Mouse (Mus musculus) embryonic facial prominence, embryonic 11.5 days (tissue): ENCODE results near the gene D430019H16Rik. TPM values are rescaled to one million over a fixed set of nuclear protein-coding genes. Genes with fewer than 3 reads are reported as not detected.

Experiments used
- ATAC-seq: fragments of 200-750 bp; cut with Nextera tagmentation; replicated peaks from 2 replicates; pipeline ENCODE4 v1.8.0; 2017; ENCODE audit warnings: low read depth; ENCODE audit not compliant: insufficient number of reproducible peaks, low FRiP score, low TSS enrichment
- DNase-seq: peaks from one replicate; pipeline ENCODE4 v3.0.0-alpha.2; 2015; ENCODE audit warnings: low spot score
- H3K27ac ChIP-seq: fragments of 300-500 bp; sonication (generic); replicated peaks from 2 replicates; pipeline ENCODE4 v1.5.1; 2014; ENCODE audit warnings: mild to moderate bottlenecking, low read depth, low read length, control low read depth
- H3K27me3 ChIP-seq: fragments of 300-500 bp; sonication (generic); 2 replicates; pipeline ENCODE4 v1.6.1; 2014; ENCODE audit warnings: mild to moderate bottlenecking, low read length, moderate library complexity, mixed read lengths; ENCODE audit not compliant: control insufficient read depth, insufficient read depth
- H3K36me3 ChIP-seq: fragments of 300-500 bp; sonication (generic); replicated peaks from 2 replicates; pipeline ENCODE4 v1.6.1; 2014; ENCODE audit warnings: low read depth, mild to moderate bottlenecking, low read length, moderate library complexity, mixed read lengths; ENCODE audit not compliant: control insufficient read depth, insufficient read depth
- H3K4me1 ChIP-seq: fragments of 300-500 bp; sonication (generic); 2 replicates; pipeline ENCODE4 v1.6.1; 2014; ENCODE audit warnings: low read length, mixed read lengths; ENCODE audit not compliant: control insufficient read depth, insufficient read depth
- H3K4me2 ChIP-seq: fragments of 300-500 bp; sonication (generic); 2 replicates; pipeline ENCODE4 v1.6.1; 2014; ENCODE audit warnings: low read depth, mild to moderate bottlenecking, control low read depth, low read length, moderate library complexity
- H3K4me3 ChIP-seq: fragments of 300-500 bp; sonication (generic); 2 replicates; pipeline ENCODE4 v1.5.1; 2014; ENCODE audit warnings: low read depth, low read length, control low read depth
- H3K9ac ChIP-seq: fragments of 300-500 bp; sonication (generic); replicated peaks from 2 replicates; pipeline ENCODE4 v1.6.1; 2014; ENCODE audit warnings: mild to moderate bottlenecking, control low read depth, low read length
- H3K9me3 ChIP-seq: fragments of 300-500 bp; sonication (generic); replicated peaks from 2 replicates; pipeline ENCODE4 v1.6.1; 2016; ENCODE audit warnings: mild to moderate bottlenecking, low read length, inconsistent platforms, mixed read lengths; ENCODE audit not compliant: control insufficient read depth
- WGBS: fragments of 180-500 bp; shearing (Covaris S2); extraction: QIAGEN DNeasy Blood & Tissue Kit; methylation state at CpG from one replicate; pipeline ENCODE4 v1.1.7; 2014; 5-methylcytosine and 5-hydroxymethylcytosine counted together
- polyA plus RNA-seq: library from polyadenylated mRNA; unstranded; fragments of >200 nt; fragmentation: Nextera tagmentation; extraction: Ambion mirVana; gene quantifications from 2 replicates; pipeline ENCODE4 v1.2.1, GENCODE M21; 2014

The D430019H16Rik gene
- polyA plus RNA-seq, 1 experiment from 2014 or later: 6.0 TPM

DNA sequence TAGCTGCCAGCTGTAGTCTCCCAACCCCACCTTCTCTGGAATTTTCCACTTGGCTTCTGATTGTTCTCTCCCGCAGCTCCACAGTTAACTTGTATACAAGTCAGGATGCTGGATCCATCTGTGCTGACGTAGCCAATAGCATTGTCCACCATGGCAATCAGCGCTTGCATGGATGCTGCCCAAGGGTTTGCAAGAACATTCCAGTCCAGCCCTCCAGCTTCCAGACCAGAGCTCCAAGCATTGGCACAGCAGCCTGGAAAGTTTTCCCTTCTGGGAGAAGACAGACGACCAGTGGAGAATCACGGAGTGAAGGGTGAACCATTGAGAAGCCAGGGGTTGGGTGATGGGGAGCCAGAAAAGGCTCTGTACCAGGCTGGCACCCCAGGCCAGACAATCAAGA is 41.1 kb downstream of the D430019H16Rik start:
- H3K27ac ChIP-seq: no peak overlapping the region
- 82% methylated on average over 5 of the region's 5 CpGs for WGBS
- H3K36me3 ChIP-seq: no peaks in the 10 kb centered on the region
- DNase-seq (no peak), ATAC-seq (no peak)
- H3K9ac ChIP-seq: no peak overlapping the region
- no peaks in the 10 kb centered on the region for H3K27me3 ChIP-seq
- H3K4me3 ChIP-seq: no peak overlapping the region
- H3K9me3 ChIP-seq: no peaks in the 10 kb centered on the region
- no peak overlapping the region for H3K4me2 ChIP-seq
- H3K4me1 ChIP-seq: no peaks in the 10 kb centered on the region

DNA sequence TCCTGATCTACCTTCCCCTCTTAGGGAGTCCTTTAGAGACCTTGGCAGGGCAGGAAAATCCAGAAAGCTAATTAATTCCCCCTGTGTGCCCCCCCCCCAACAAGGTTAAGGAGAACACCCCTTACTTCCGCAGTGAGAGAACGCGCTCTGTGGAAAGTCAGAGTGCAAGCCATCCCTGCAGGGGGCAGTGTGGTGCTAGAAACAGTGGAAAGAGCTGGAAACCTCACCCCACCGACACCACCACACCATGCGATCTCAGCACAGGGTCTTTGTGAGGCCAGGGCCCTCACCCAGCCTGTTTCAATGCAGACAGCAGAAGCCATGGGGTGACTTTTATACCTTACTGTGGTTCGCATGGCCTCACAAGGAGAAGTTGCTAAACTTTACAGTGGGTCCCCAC is 44.2 kb downstream of the D430019H16Rik start:
- no peak overlapping the region for H3K4me3 ChIP-seq
- H3K27me3 ChIP-seq: no peaks in the 10 kb centered on the region
- peak; percentile 54; the same call in 1 of the 2 replicates for ATAC-seq
- no peaks in the 10 kb centered on the region for H3K36me3 ChIP-seq
- no peaks in the 10 kb centered on the region for H3K9me3 ChIP-seq
- 10% methylated on average over 6 of the region's 6 CpGs for WGBS
- H3K4me2 ChIP-seq: no peak overlapping the region
- no peaks in the 10 kb centered on the region; the same call in 1 of the 2 replicates for H3K4me1 ChIP-seq
- peak; percentile 86 for DNase-seq
- no peak overlapping the region for H3K9ac ChIP-seq
- H3K27ac ChIP-seq: no peak overlapping the region

GRCm38 (mm10) chr12:105498423-105498822 is 44.8 kb downstream of the D430019H16Rik start:
- H3K36me3 ChIP-seq: no peaks in the 10 kb centered on the region
- WGBS: 90% methylated on average over 7 of the region's 7 CpGs
- H3K9me3 ChIP-seq: no peaks in the 10 kb centered on the region
- no peak overlapping the region for H3K4me3 ChIP-seq
- H3K4me1 ChIP-seq: no peaks in the 10 kb centered on the region; the same call in 1 of the 2 replicates
- H3K27ac ChIP-seq: no peak overlapping the region
- DNase-seq (no peak), ATAC-seq (peak; percentile 46; the same call in 1 of the 2 replicates)
- H3K27me3 ChIP-seq: no peaks in the 10 kb centered on the region
- H3K4me2 ChIP-seq: no peak overlapping the region
- H3K9ac ChIP-seq: no peak overlapping the region

DNA sequence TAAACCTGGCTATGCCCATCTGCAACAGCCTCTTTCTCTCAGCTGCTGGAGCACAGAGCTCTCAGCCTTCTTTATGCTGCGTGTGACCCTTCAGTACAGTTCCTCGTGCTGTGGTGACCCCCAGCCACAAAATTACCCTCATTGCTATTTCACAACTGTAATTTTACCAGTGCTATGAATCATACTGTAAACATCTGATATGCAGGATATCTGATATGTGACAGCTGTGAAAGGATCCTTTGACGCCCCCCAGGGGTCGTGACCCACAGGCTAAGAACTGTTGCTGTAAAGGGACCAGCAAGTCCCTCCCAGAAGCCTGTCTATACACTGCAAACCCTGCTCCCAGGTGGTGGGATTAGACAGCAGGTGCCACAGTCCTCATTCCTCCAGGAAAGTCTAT is 45.2 kb downstream of the D430019H16Rik start:
- ATAC-seq (no peak), DNase-seq (no peak)
- Histone ChIP-seq H3K4me3 (no peak overlapping the region), H3K36me3 (no peaks in the 10 kb centered on the region), H3K9me3 (no peaks in the 10 kb centered on the region), H3K9ac (no peak overlapping the region), H3K4me2 (no peak overlapping the region), H3K27ac (no peak overlapping the region), H3K27me3 (no peaks in the 10 kb centered on the region), H3K4me1 (no peaks in the 10 kb centered on the region; the same call in 1 of the 2 replicates)
- 52% methylated on average over 4 of the region's 4 CpGs for WGBS

GRCm38 (mm10) chr12:105500940-105501339 is 47.3 kb downstream of the D430019H16Rik start:
- no peak for ATAC-seq
- Histone ChIP-seq H3K4me2 (no peak overlapping the region), H3K4me3 (no peak overlapping the region), H3K27me3 (no peaks in the 10 kb centered on the region), H3K9ac (no peak overlapping the region), H3K36me3 (no peaks in the 10 kb centered on the region), H3K4me1 (no peaks in the 10 kb centered on the region; the same call in 1 of the 2 replicates), H3K27ac (no peak overlapping the region), H3K9me3 (no peaks in the 10 kb centered on the region)
- no peak for DNase-seq
- WGBS: 30% methylated on average over 5 of the region's 5 CpGs

- H3K27me3 ChIP-seq: no peaks in the 10 kb centered on the region
- H3K4me3 ChIP-seq: no peak overlapping the region
- H3K4me1 ChIP-seq: no peaks in the 10 kb centered on the region; the same call in 1 of the 2 replicates
- DNase-seq: peak; percentile 52
- H3K36me3 ChIP-seq: no peaks in the 10 kb centered on the region
- no peak overlapping the region for H3K27ac ChIP-seq
- WGBS: 68% methylated on average over 6 of the region's 6 CpGs
- ATAC-seq: no peak
- no peak overlapping the region for H3K4me2 ChIP-seq
- H3K9ac ChIP-seq: no peak overlapping the region
- no peaks in the 10 kb centered on the region for H3K9me3 ChIP-seq
These were observed 51.1 kb downstream of the D430019H16Rik start for GRCm38 (mm10) chr12:105504736-105505135.

- no peaks in the 10 kb centered on the region for H3K9me3 ChIP-seq
- no peak for ATAC-seq
- no peak overlapping the region for H3K4me3 ChIP-seq
- H3K4me2 ChIP-seq: no peak overlapping the region
- no peaks in the 10 kb centered on the region for H3K36me3 ChIP-seq
- no peak overlapping the region for H3K27ac ChIP-seq
- no peaks in the 10 kb centered on the region for H3K27me3 ChIP-seq
- H3K4me1 ChIP-seq: no peaks in the 10 kb centered on the region
- WGBS: 84% methylated on average over 5 of the region's 5 CpGs
- H3K9ac ChIP-seq: no peak overlapping the region
- no peak for DNase-seq
These were observed 57.5 kb downstream of the D430019H16Rik start for GRCm38 (mm10) chr12:105511109-105511508.

GRCm38 (mm10) chr12:105511671-105512502 is 58.2 kb downstream of the D430019H16Rik start:
- no peak for DNase-seq
- 84% methylated on average over 16 of the region's 16 CpGs for WGBS
- Histone ChIP-seq H3K27me3 (no peaks in the 10 kb centered on the region), H3K27ac (no peak overlapping the region), H3K4me3 (no peak overlapping the region), H3K4me2 (no peak overlapping the region), H3K9me3 (no peaks in the 10 kb centered on the region), H3K9ac (no peak overlapping the region), H3K36me3 (no peaks in the 10 kb centered on the region), H3K4me1 (no peaks in the 10 kb centered on the region)
- ATAC-seq: no peak
